Mouse (Mus musculus): ENCODE results near the gene Pnkp. TPM values are rescaled to one million over a fixed set of nuclear protein-coding genes. Genes with fewer than 3 reads are reported as not detected.

Gene Pnkp
- polyA plus RNA-seq, 1 experiment from 2014 or later, result 27.6 TPM

DNA sequence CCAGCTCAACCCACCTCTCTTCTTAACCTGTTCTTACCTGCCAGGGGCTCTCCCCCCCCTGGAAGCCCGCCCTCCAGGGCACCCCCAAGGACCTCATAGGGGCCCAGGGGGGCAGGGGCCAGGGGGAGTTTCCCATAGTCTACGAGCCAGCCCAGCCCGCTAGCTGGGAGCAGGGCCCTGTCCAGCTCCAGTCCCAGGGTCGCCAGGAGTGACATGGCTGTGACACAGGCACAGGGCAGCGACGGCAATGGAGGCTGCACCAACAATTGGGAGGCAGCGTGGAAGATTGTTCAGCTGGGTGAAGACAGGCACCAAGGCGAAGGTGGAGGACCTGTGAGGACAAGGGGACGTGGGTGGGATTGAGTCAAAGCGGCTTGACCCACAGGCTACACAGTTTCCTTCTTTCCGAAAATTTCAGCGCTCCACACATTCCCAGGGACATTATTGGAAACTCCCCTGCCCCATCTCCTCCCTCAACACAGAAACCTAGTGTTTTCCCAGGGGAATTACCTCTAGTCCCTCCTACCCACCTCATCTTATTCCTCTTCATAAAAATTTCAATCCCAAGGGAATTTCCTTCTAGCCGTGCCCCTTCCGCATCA, 41.9 kb upstream of the Pnkp start:
- Histone ChIP-seq H3K4me1 (replicated peaks; ENCODE audit: control insufficient read depth, insufficient read depth, low read length) (peaks cover 17% of the 10 kb centered on the region), H3K27ac (ENCODE audit: low read depth, low read length) (peak overlapping the region; percentile 93; the same call in 1 of the 2 replicates), H3K9ac (ENCODE audit: low read depth, low read length) (peak overlapping the region; percentile 35; the same call in 1 of the 2 replicates), H3K36me3 (ENCODE audit: control insufficient read depth, insufficient read depth, low read length) (no peaks in the 10 kb centered on the region), H3K9me3 (ENCODE audit: control insufficient read depth, low read length) (no peaks in the 10 kb centered on the region), H3K27me3 (ENCODE audit: control insufficient read depth, insufficient read depth, low read length) (no peaks in the 10 kb centered on the region), H3K4me3 (ENCODE audit: low read depth, low read length) (peak overlapping the region; percentile 92), H3K4me2 (replicated peaks; ENCODE audit: low read depth, low read length) (peak overlapping the region; percentile 28)
- 34% methylated on average over 14 of the region's 14 CpGs for WGBS
- ATAC-seq (ENCODE audit: low FRiP score) (peak; percentile 13), DNase-seq (ENCODE audit: low spot score) (no peak)

- peak within 1 kb of the TSS; percentile 93 for H3K27ac ChIP-seq (ENCODE audit: low read depth, low read length)
- no peaks in the 10 kb centered on the region for H3K36me3 ChIP-seq (ENCODE audit: control insufficient read depth, insufficient read depth, low read length)
- H3K4me3 ChIP-seq (ENCODE audit: low read depth, low read length), result peak within 1 kb of the TSS; percentile 92
- H3K9ac ChIP-seq (ENCODE audit: low read depth, low read length), result peak within 1 kb of the TSS; percentile 95
- peak; percentile 100 for DNase-seq (ENCODE audit: low spot score)
- H3K4me2 ChIP-seq (replicated peaks; ENCODE audit: low read depth, low read length), result peak within 1 kb of the TSS; percentile 80
- H3K9me3 ChIP-seq (ENCODE audit: control insufficient read depth, low read length), result no peaks in the 10 kb centered on the region
- peaks cover 17% of the 10 kb centered on the region for H3K4me1 ChIP-seq (replicated peaks; ENCODE audit: control insufficient read depth, insufficient read depth, low read length)
- ATAC-seq (ENCODE audit: low FRiP score), result peak; percentile 96
- H3K27me3 ChIP-seq (ENCODE audit: control insufficient read depth, insufficient read depth, low read length), result no peaks in the 10 kb centered on the region
- under 1% methylated on average over 54 of the region's 62 CpGs for WGBS
Measured at GRCm38 (mm10) chr7:44815721-44816469, 41.0 kb upstream of the Pnkp start, which contains the start of the genes Nup62 and Il4i1. Nup62 (plus strand) TSS chr7:44816088. Il4i1 (plus strand) TSS chr7:44816387.

GRCm38 (mm10) chr7:44816470-44817021, 40.4 kb upstream of the Pnkp start, which contains the start of gene Atf5:
Atf5 (minus strand) TSS chr7:44816658.
- no peaks in the 10 kb centered on the region for H3K9me3 ChIP-seq (ENCODE audit: control insufficient read depth, low read length)
- H3K4me3 ChIP-seq (ENCODE audit: low read depth, low read length), result peak within 1 kb of the TSS; percentile 92
- peak within 1 kb of the TSS; percentile 80 for H3K4me2 ChIP-seq (replicated peaks; ENCODE audit: low read depth, low read length)
- ATAC-seq (ENCODE audit: low FRiP score) (peak; percentile 26), DNase-seq (ENCODE audit: low spot score) (peak; percentile 75)
- H3K27me3 ChIP-seq (ENCODE audit: control insufficient read depth, insufficient read depth, low read length), result no peaks in the 10 kb centered on the region
- H3K27ac ChIP-seq (ENCODE audit: low read depth, low read length), result peak within 1 kb of the TSS; percentile 93
- WGBS, result 1% methylated on average over 52 of the region's 57 CpGs
- peak within 1 kb of the TSS; percentile 95 for H3K9ac ChIP-seq (ENCODE audit: low read depth, low read length)
- H3K36me3 ChIP-seq (ENCODE audit: control insufficient read depth, insufficient read depth, low read length), result no peaks in the 10 kb centered on the region
- peaks cover 17% of the 10 kb centered on the region for H3K4me1 ChIP-seq (replicated peaks; ENCODE audit: control insufficient read depth, insufficient read depth, low read length)

DNA sequence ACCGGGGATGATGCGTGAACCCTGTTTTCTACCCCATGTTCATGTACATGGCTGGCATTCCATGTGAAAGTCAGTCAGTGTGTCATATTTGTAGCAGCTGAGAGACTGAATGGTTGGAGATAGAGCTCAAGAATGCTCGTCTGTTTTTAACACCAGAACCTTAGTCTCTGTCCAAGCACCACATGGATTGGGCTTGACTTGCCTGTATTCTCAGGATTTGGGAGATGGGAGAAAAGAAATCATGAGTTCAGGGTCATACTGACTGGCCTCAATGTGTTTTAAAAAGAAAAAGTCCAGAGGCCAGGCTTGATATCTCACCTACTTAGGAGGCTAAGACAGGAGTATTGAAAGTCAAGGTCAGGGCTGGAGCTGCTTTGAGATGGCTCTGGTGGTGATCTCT, 39.5 kb upstream of the Pnkp start:
- Histone ChIP-seq H3K9ac (ENCODE audit: low read depth, low read length) (peak overlapping the region; percentile 95), H3K4me3 (ENCODE audit: low read depth, low read length) (peak overlapping the region; percentile 92), H3K36me3 (ENCODE audit: control insufficient read depth, insufficient read depth, low read length) (no peaks in the 10 kb centered on the region), H3K27me3 (ENCODE audit: control insufficient read depth, insufficient read depth, low read length) (no peaks in the 10 kb centered on the region), H3K4me2 (replicated peaks; ENCODE audit: low read depth, low read length) (peak overlapping the region; percentile 80), H3K4me1 (replicated peaks; ENCODE audit: control insufficient read depth, insufficient read depth, low read length) (peaks cover 17% of the 10 kb centered on the region), H3K9me3 (ENCODE audit: control insufficient read depth, low read length) (no peaks in the 10 kb centered on the region), H3K27ac (ENCODE audit: low read depth, low read length) (no peak overlapping the region)
- WGBS, result 25% methylated on average over 3 of the region's 3 CpGs
- no peak for DNase-seq (ENCODE audit: low spot score)
- ATAC-seq (ENCODE audit: low FRiP score), result no peak

- peaks cover 17% of the 10 kb centered on the region for H3K4me1 ChIP-seq (replicated peaks; ENCODE audit: control insufficient read depth, insufficient read depth, low read length)
- H3K4me2 ChIP-seq (replicated peaks; ENCODE audit: low read depth, low read length), result peak overlapping the region; percentile 80
- 39% methylated on average over 2 of the region's 2 CpGs for WGBS
- DNase-seq (ENCODE audit: low spot score) (no peak), ATAC-seq (ENCODE audit: low FRiP score) (no peak)
- no peak overlapping the region for H3K27ac ChIP-seq (ENCODE audit: low read depth, low read length)
- 0 out of 2 replicates have a peak overlapping the region, but pooled peaks have one; percentile 95 for H3K9ac ChIP-seq (ENCODE audit: low read depth, low read length)
- H3K27me3 ChIP-seq (ENCODE audit: control insufficient read depth, insufficient read depth, low read length), result no peaks in the 10 kb centered on the region
- peak overlapping the region; percentile 92 for H3K4me3 ChIP-seq (ENCODE audit: low read depth, low read length)
- no peaks in the 10 kb centered on the region for H3K9me3 ChIP-seq (ENCODE audit: control insufficient read depth, low read length)
- H3K36me3 ChIP-seq (ENCODE audit: control insufficient read depth, insufficient read depth, low read length), result no peaks in the 10 kb centered on the region
Measured at GRCm38 (mm10) chr7:44818164-44818563, 38.8 kb upstream of the Pnkp start.

- H3K27ac ChIP-seq (ENCODE audit: low read depth, low read length), result no peak overlapping the region
- H3K36me3 ChIP-seq (ENCODE audit: control insufficient read depth, insufficient read depth, low read length), result no peaks in the 10 kb centered on the region
- peaks cover 17% of the 10 kb centered on the region for H3K4me1 ChIP-seq (replicated peaks; ENCODE audit: control insufficient read depth, insufficient read depth, low read length)
- peak overlapping the region; percentile 92 for H3K4me3 ChIP-seq (ENCODE audit: low read depth, low read length)
- H3K9me3 ChIP-seq (ENCODE audit: control insufficient read depth, low read length), result no peaks in the 10 kb centered on the region
- ATAC-seq (ENCODE audit: low FRiP score), result no peak
- peak overlapping the region; percentile 80 for H3K4me2 ChIP-seq (replicated peaks; ENCODE audit: low read depth, low read length)
- peak; percentile 22 for DNase-seq (ENCODE audit: low spot score)
- H3K9ac ChIP-seq (ENCODE audit: low read depth, low read length), result peak overlapping the region; percentile 21; the same call in 1 of the 2 replicates
- no peaks in the 10 kb centered on the region for H3K27me3 ChIP-seq (ENCODE audit: control insufficient read depth, insufficient read depth, low read length)
- 58% methylated on average over 6 of the region's 6 CpGs for WGBS
Measured at GRCm38 (mm10) chr7:44818751-44819235, 38.1 kb upstream of the Pnkp start.

GRCm38 (mm10) chr7:44819391-44819790, 37.5 kb upstream of the Pnkp start:
- no peak overlapping the region for H3K27ac ChIP-seq (ENCODE audit: low read depth, low read length)

DNA sequence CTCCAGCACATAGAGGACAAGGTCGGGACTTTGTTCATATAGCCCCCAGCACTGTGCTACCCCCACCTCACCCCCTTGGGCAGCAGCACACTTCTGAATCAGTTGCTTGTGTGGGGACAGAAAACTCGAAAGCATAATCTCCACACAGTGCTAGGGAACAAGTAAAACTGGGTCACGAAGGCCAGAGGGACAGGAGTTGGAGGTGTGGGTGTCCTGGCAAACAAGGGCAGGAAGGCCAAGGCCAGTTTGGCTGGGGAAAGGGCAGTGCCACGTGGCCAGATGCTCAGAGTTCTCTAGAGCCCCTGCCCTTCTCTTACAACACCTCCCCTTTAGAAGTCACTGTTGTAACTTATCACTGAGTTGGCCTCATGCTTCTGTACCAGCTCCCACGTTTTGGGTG, 37.1 kb upstream of the Pnkp start:
- 73% methylated on average over 5 of the region's 5 CpGs for WGBS
- no peak for DNase-seq (ENCODE audit: low spot score)
- Histone ChIP-seq H3K27ac (ENCODE audit: low read depth, low read length) (no peak overlapping the region), H3K4me3 (ENCODE audit: low read depth, low read length) (no peak overlapping the region), H3K36me3 (ENCODE audit: control insufficient read depth, insufficient read depth, low read length) (no peaks in the 10 kb centered on the region), H3K9ac (ENCODE audit: low read depth, low read length) (no peak overlapping the region), H3K4me1 (replicated peaks; ENCODE audit: control insufficient read depth, insufficient read depth, low read length) (peaks cover 16% of the 10 kb centered on the region), H3K4me2 (replicated peaks; ENCODE audit: low read depth, low read length) (no peak overlapping the region), H3K27me3 (ENCODE audit: control insufficient read depth, insufficient read depth, low read length) (no peaks in the 10 kb centered on the region), H3K9me3 (ENCODE audit: control insufficient read depth, low read length) (no peaks in the 10 kb centered on the region)
- ATAC-seq (ENCODE audit: low FRiP score), result no peak

More at GRCm38 (mm10) chr7:44819391-44819790, 37.5 kb upstream of the Pnkp start:
- no peaks in the 10 kb centered on the region for H3K27me3 ChIP-seq (ENCODE audit: control insufficient read depth, insufficient read depth, low read length)
- DNase-seq (ENCODE audit: low spot score) (no peak), ATAC-seq (ENCODE audit: low FRiP score) (no peak)
- peak overlapping the region; percentile 92; the same call in 1 of the 2 replicates for H3K4me3 ChIP-seq (ENCODE audit: low read depth, low read length)
- H3K4me2 ChIP-seq (replicated peaks; ENCODE audit: low read depth, low read length), result peak overlapping the region; percentile 80
- H3K9ac ChIP-seq (ENCODE audit: low read depth, low read length), result peak overlapping the region; percentile 21; the same call in 1 of the 2 replicates
- WGBS, result 91% methylated on average over 2 of the region's 2 CpGs
- H3K9me3 ChIP-seq (ENCODE audit: control insufficient read depth, low read length), result no peaks in the 10 kb centered on the region
- no peaks in the 10 kb centered on the region for H3K36me3 ChIP-seq (ENCODE audit: control insufficient read depth, insufficient read depth, low read length)
- H3K4me1 ChIP-seq (replicated peaks; ENCODE audit: control insufficient read depth, insufficient read depth, low read length), result peaks cover 17% of the 10 kb centered on the region

Measured in hindbrain, embryonic 11.5 days (tissue).